Mouse (Mus musculus) lung, adult 2 months (tissue): ENCODE measurements around the gene Nav2.

Experiments
- CTCF ChIP-seq: fragments of 200-500 bp; IDR thresholded peaks from 2 replicates; pipeline ENCODE4 v1.5.1; 2011; ENCODE audit warnings: mild to moderate bottlenecking, low read length, control low read depth; ENCODE audit not compliant: insufficient read depth
- POLR2A ChIP-seq: fragments of 200-500 bp; IDR thresholded peaks from 2 replicates; pipeline ENCODE4 v1.6.1; 2011; ENCODE audit warnings: low read depth, mild to moderate bottlenecking, control low read depth, low read length, borderline replicate concordance; ENCODE audit errors: extremely low read depth

GRCm38 (mm10) chr7:49331939-49332338 lies 423.4 kb downstream of the Nav2 start:
- TF ChIP-seq CTCF = no peak
- TF ChIP-seq POLR2A = no peak
